Mouse (Mus musculus) hindbrain, embryonic 16.5 days (tissue): ENCODE data around the gene Arrdc2. TPM values are rescaled to one million over a fixed set of nuclear protein-coding genes. Genes with fewer than 3 reads are reported as not detected.
"Not testable (repeated sequence)": the region's sequence is repeated elsewhere in the genome, so short reads cannot be mapped to it uniquely, and the experiment has no call there.

Experiments used
- ATAC-seq: fragments of 200-750 bp; cut with Nextera tagmentation; 2 replicates; pipeline ENCODE4 v1.8.0; 2017; ENCODE audit warnings: moderate TSS enrichment, moderate library complexity
- H3K27ac ChIP-seq: fragments of 300-500 bp; sonication (generic); 2 replicates; pipeline ENCODE4 v1.5.1; 2014; ENCODE audit warnings: low read depth, mild to moderate bottlenecking, control low read depth, low read length, moderate library complexity
- H3K27me3 ChIP-seq: fragments of 300-500 bp; sonication (generic); replicated peaks from 2 replicates; pipeline ENCODE4 v1.6.1; 2014; ENCODE audit warnings: low read length; ENCODE audit not compliant: control insufficient read depth, insufficient read depth
- H3K36me3 ChIP-seq: fragments of 300-500 bp; sonication (generic); 2 replicates; pipeline ENCODE4 v1.6.1; 2014; ENCODE audit warnings: mild to moderate bottlenecking, low read length, moderate library complexity, mixed read lengths; ENCODE audit not compliant: control insufficient read depth, insufficient read depth
- H3K4me1 ChIP-seq: fragments of 300-500 bp; sonication (generic); 2 replicates; pipeline ENCODE4 v1.6.1; 2014; ENCODE audit warnings: low read depth, low read length; ENCODE audit not compliant: control insufficient read depth, insufficient read depth
- H3K4me2 ChIP-seq: fragments of 300-500 bp; sonication (generic); 2 replicates; pipeline ENCODE4 v1.6.1; 2014; ENCODE audit warnings: mild to moderate bottlenecking, low read length, control low read depth, moderate library complexity
- H3K4me3 ChIP-seq: fragments of 300-500 bp; sonication (generic); 2 replicates; pipeline ENCODE4 v1.5.1; 2014; ENCODE audit warnings: mild to moderate bottlenecking, low read length, control low read depth, moderate library complexity
- H3K9ac ChIP-seq: fragments of 300-500 bp; sonication (generic); 2 replicates; pipeline ENCODE4 v1.6.1; 2014; ENCODE audit warnings: low read depth, mild to moderate bottlenecking, control low read depth, low read length, moderate library complexity
- H3K9me3 ChIP-seq: fragments of 300-500 bp; sonication (generic); 2 replicates; pipeline ENCODE4 v1.6.1; 2014; ENCODE audit warnings: mild to moderate bottlenecking, low read length, moderate library complexity; ENCODE audit not compliant: control insufficient read depth
- WGBS: fragments of 180-500 bp; shearing (Covaris S2); extraction: QIAGEN DNeasy Blood & Tissue Kit; methylation state at CpG from one replicate; pipeline ENCODE4 v1.1.7; 2014; 5-methylcytosine and 5-hydroxymethylcytosine counted together
- polyA plus RNA-seq: library from polyadenylated mRNA; unstranded; fragments of >200 nt; fragmentation: Nextera tagmentation; extraction: Ambion mirVana; gene quantifications from 2 replicates; pipeline ENCODE4 v1.2.1, GENCODE M21; 2015

The Arrdc2 gene
- polyA plus RNA-seq, 1 experiment from 2014 or later, result 7.9 TPM

- H3K27ac ChIP-seq, result no peak overlapping the region
- WGBS, result 38% methylated on average over 15 of the region's 15 CpGs
- H3K4me1 ChIP-seq, result peaks cover 2% of the 10 kb centered on the region
- H3K27me3 ChIP-seq, result no peaks in the 10 kb centered on the region
- H3K9me3 ChIP-seq, result no peaks in the 10 kb centered on the region
- no peak overlapping the region for H3K4me2 ChIP-seq
- no peak overlapping the region for H3K9ac ChIP-seq
- ATAC-seq, result no peak
- 0 out of 2 replicates have a peak, but pooled peaks cover 5% of the 10 kb centered on the region for H3K36me3 ChIP-seq
- H3K4me3 ChIP-seq, result no peak overlapping the region
Measured at GRCm38 (mm10) chr8:70833520-70833919, 6.0 kb downstream of the Arrdc2 start.

DNA sequence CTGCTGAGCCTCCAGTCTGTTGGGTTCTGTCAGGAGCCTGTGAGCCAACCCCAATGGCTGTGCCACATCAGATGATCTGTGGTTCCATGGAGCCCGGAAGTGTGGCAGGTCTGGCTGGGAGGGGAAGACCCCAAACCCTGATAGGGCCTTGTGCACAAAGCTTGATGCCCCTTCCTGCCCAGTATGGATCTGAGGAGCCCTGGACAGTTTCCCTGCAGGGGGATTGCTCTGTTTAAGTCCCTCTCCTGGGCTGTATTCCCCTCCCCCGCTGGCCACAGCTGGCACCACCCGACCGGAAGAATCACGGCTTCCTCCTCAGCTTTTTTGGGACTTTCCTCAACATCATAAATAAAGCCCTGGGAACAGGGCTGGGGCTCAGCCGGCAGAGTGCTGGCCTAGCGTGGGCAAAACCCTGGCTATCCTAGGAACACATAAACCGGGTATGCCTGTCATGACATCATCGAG, 6.5 kb downstream of the Arrdc2 start:
- H3K9ac ChIP-seq, result no peak overlapping the region

DNA sequence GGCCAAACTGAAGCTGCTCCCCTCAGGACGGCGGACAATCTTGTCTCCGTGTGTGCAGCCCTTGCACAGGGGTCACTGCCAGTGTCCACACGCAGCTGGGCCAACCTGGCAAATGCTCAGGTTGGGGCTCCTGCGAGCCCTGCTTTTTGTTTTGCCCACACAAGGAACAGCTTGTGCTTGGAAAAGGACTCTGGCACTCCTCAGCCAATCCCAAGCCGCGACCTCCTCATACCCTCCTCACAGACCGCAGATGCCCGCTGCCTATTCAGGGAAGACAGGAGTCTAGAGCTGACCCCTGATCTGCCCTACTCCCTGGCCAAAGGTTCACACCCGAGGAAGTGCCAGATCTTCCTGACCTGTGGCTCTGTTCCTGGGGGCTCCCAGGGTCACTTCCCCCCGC, 7.1 kb downstream of the Arrdc2 start:
- no peaks in the 10 kb centered on the region for H3K4me1 ChIP-seq
- no peak overlapping the region for H3K4me2 ChIP-seq
- no peak overlapping the region for H3K9ac ChIP-seq
- no peaks in the 10 kb centered on the region for H3K27me3 ChIP-seq
- H3K36me3 ChIP-seq, result 0 out of 2 replicates have a peak, but pooled peaks cover 5% of the 10 kb centered on the region
- no peak overlapping the region for H3K4me3 ChIP-seq
- H3K27ac ChIP-seq, result no peak overlapping the region
- WGBS, result 66% methylated on average over 11 of the region's 11 CpGs
- ATAC-seq, result no peak
- H3K9me3 ChIP-seq, result no peaks in the 10 kb centered on the region

More for the DNA sequence above, 6.5 kb downstream of the Arrdc2 start:
- no peaks in the 10 kb centered on the region for H3K27me3 ChIP-seq
- no peaks in the 10 kb centered on the region for H3K4me1 ChIP-seq
- WGBS, result 52% methylated on average over 9 of the region's 9 CpGs
- no peaks in the 10 kb centered on the region for H3K9me3 ChIP-seq
- no peak for ATAC-seq
- no peak overlapping the region for H3K27ac ChIP-seq
- 0 out of 2 replicates have a peak, but pooled peaks cover 5% of the 10 kb centered on the region for H3K36me3 ChIP-seq
- no peak overlapping the region for H3K4me3 ChIP-seq
- no peak overlapping the region for H3K4me2 ChIP-seq

GRCm38 (mm10) chr8:70831517-70831916, 8.0 kb downstream of the Arrdc2 start:
- WGBS, result 88% methylated on average over 8 of the region's 8 CpGs
- Histone ChIP-seq H3K36me3 (0 out of 2 replicates have a peak, but pooled peaks cover 5% of the 10 kb centered on the region), H3K4me2 (no peak overlapping the region), H3K27me3 (no peaks in the 10 kb centered on the region), H3K9ac (no peak overlapping the region), H3K9me3 (peaks cover 2% of the 10 kb centered on the region), H3K27ac (no peak overlapping the region), H3K4me1 (no peaks in the 10 kb centered on the region), H3K4me3 (no peak overlapping the region)
- ATAC-seq, result no peak

- H3K9ac ChIP-seq, result no peak overlapping the region
- no peaks in the 10 kb centered on the region for H3K27me3 ChIP-seq
- no peak overlapping the region for H3K4me2 ChIP-seq
- no peaks in the 10 kb centered on the region for H3K36me3 ChIP-seq
- WGBS, result 85% methylated on average over 1 of the region's 1 CpGs
- no peak for ATAC-seq
- H3K4me3 ChIP-seq, result no peak overlapping the region
- H3K9me3 ChIP-seq, result peaks cover 2% of the 10 kb centered on the region
- H3K4me1 ChIP-seq, result no peaks in the 10 kb centered on the region
- H3K27ac ChIP-seq, result no peak overlapping the region
Measured at GRCm38 (mm10) chr8:70827796-70828195, 11.7 kb downstream of the Arrdc2 start.

DNA sequence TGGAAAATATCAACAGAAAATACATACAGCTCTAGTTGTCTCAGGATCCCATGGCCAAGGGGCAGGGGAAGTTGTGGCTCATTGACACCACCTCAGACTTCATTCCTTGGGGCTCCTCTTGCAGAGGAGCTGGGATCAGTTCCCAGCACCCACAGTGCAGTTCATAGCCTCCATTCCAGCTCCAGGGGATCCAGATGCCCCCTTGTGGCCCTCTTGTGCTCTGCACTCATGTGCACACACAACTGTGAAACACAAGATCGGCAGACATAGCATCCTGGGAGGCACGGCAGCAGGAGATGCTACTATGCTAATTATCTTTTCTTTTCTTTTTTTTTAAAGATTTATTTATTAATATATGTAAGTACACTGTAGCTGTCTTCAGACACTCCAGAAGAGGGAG, 12.5 kb downstream of the Arrdc2 start:
- Histone ChIP-seq H3K4me3 (no peak overlapping the region), H3K4me1 (no peaks in the 10 kb centered on the region), H3K36me3 (no peaks in the 10 kb centered on the region), H3K9me3 (peaks cover 2% of the 10 kb centered on the region), H3K4me2 (no peak overlapping the region), H3K27ac (no peak overlapping the region), H3K27me3 (no peaks in the 10 kb centered on the region), H3K9ac (no peak overlapping the region)
- no peak for ATAC-seq
- 90% methylated on average over 2 of the region's 2 CpGs for WGBS

GRCm38 (mm10) chr8:70825816-70826215, 13.7 kb downstream of the Arrdc2 start:
- H3K4me2 ChIP-seq, result no peak overlapping the region
- peaks cover 6% of the 10 kb centered on the region for H3K27me3 ChIP-seq
- no peak overlapping the region for H3K4me3 ChIP-seq
- no peaks in the 10 kb centered on the region for H3K36me3 ChIP-seq
- WGBS, result 78% methylated on average over 8 of the region's 8 CpGs
- peaks cover 2% of the 10 kb centered on the region for H3K9me3 ChIP-seq
- H3K27ac ChIP-seq, result no peak overlapping the region
- ATAC-seq, result no peak
- H3K4me1 ChIP-seq, result no peaks in the 10 kb centered on the region
- no peak overlapping the region for H3K9ac ChIP-seq

GRCm38 (mm10) chr8:70823802-70824201, 15.7 kb downstream of the Arrdc2 start:
- no peak for ATAC-seq
- no peak overlapping the region for H3K9ac ChIP-seq
- no peak overlapping the region for H3K27ac ChIP-seq
- H3K9me3 ChIP-seq, result peaks cover 5% of the 10 kb centered on the region
- H3K36me3 ChIP-seq, result no peaks in the 10 kb centered on the region
- H3K27me3 ChIP-seq, result peaks cover 12% of the 10 kb centered on the region
- H3K4me1 ChIP-seq, result no peaks in the 10 kb centered on the region
- H3K4me3 ChIP-seq, result no peak overlapping the region
- H3K4me2 ChIP-seq, result no peak overlapping the region
- WGBS, result 90% methylated on average over 7 of the region's 7 CpGs

GRCm38 (mm10) chr8:70822594-70822993, 16.9 kb downstream of the Arrdc2 start:
- WGBS, result 78% methylated on average over 3 of the region's 3 CpGs
- not testable (repeated sequence) for ATAC-seq

GRCm38 (mm10) chr8:70821992-70822391, 17.5 kb downstream of the Arrdc2 start:
- no peak overlapping the region for H3K4me3 ChIP-seq
- H3K4me2 ChIP-seq, result no peak overlapping the region
- H3K9me3 ChIP-seq, result peaks cover 8% of the 10 kb centered on the region
- H3K27ac ChIP-seq, result no peak overlapping the region
- WGBS, result 47% methylated on average over 11 of the region's 11 CpGs
- H3K27me3 ChIP-seq, result peaks cover 14% of the 10 kb centered on the region
- no peak overlapping the region for H3K9ac ChIP-seq
- no peak for ATAC-seq
- no peaks in the 10 kb centered on the region for H3K36me3 ChIP-seq
- H3K4me1 ChIP-seq, result peaks cover 2% of the 10 kb centered on the region; the same call in 1 of the 2 replicates

More at GRCm38 (mm10) chr8:70822594-70822993, 16.9 kb downstream of the Arrdc2 start:
- H3K9me3 ChIP-seq, H3K27ac ChIP-seq, H3K36me3 ChIP-seq, H3K4me2 ChIP-seq, H3K4me3 ChIP-seq, H3K9ac ChIP-seq, H3K4me1 ChIP-seq: not testable (repeated sequence)
- peaks cover 12% of the 10 kb centered on the region for H3K27me3 ChIP-seq
